Mouse (Mus musculus) T-helper 17 cell (primary cell): ENCODE results near the gene Bcr.

Experiments
- in situ Hi-C, 2 experiments: fragments of 300-600 bp; cut with MboI, MseI; formaldehyde crosslinking; loops; 1 replicate in 1 of 2; 2 replicates in 1 of 2; pipeline ENCODE4 v1.15.1; 2025; ENCODE audit warnings: high pct_unique_total_duplicates in 2 of 2

Bcr gene

GRCm38 (mm10) chr10:75230572-75230971 is 170.2 kb downstream of the Bcr start:
- in situ Hi-C loops, result no loop called here

GRCm38 (mm10) chr10:75231876-75232275 is 171.5 kb downstream of the Bcr start:
- in situ Hi-C loops, result no loop called here

GRCm38 (mm10) chr10:75232612-75233155 is 172.3 kb downstream of the Bcr start:
- in situ Hi-C loops, result no loop called here

GRCm38 (mm10) chr10:75233489-75233888 is 173.1 kb downstream of the Bcr start:
- in situ Hi-C loops, result no loop called here
